Mouse (Mus musculus) kidney, adult 18-20 months (tissue): ENCODE results near the gene Ap1m2.
"Not testable (repeated sequence)": the region's sequence is repeated elsewhere in the genome, so short reads cannot be mapped to it uniquely, and the experiment has no call there.

ENCODE experiments used
- DNase-seq: peaks from one replicate; pipeline ENCODE4 v3.0.0; 2021

Gene Ap1m2

GRCm38 (mm10) chr9:21288404-21289336 is 23.5 kb downstream of the Ap1m2 start:
- DNase-seq = no peak

GRCm38 (mm10) chr9:21287571-21288402 is 24.4 kb downstream of the Ap1m2 start, which contains the start of gene Kri1:
TSS of gene Kri1 (minus strand) at chr9:21287969.
- DNase-seq = peak; percentile 99

GRCm38 (mm10) chr9:21286753-21287152 is 25.4 kb downstream of the Ap1m2 start:
- DNase-seq = no peak

- DNase-seq = no peak
Observed at GRCm38 (mm10) chr9:21283994-21284393, 28.1 kb downstream of the Ap1m2 start.

- no peak for DNase-seq
Observed at GRCm38 (mm10) chr9:21283591-21283990, 28.5 kb downstream of the Ap1m2 start.

GRCm38 (mm10) chr9:21277776-21278175 is 34.4 kb downstream of the Ap1m2 start:
- DNase-seq = no peak

- DNase-seq = no peak
Observed at GRCm38 (mm10) chr9:21276307-21276706, 35.8 kb downstream of the Ap1m2 start.

GRCm38 (mm10) chr9:21275727-21276126 is 36.4 kb downstream of the Ap1m2 start:
- DNase-seq = no peak

- DNase-seq = no peak
Observed at GRCm38 (mm10) chr9:21275013-21275710, 37.0 kb downstream of the Ap1m2 start.

GRCm38 (mm10) chr9:21274336-21274735 is 37.8 kb downstream of the Ap1m2 start:
- DNase-seq = no peak

GRCm38 (mm10) chr9:21273520-21274228 is 38.5 kb downstream of the Ap1m2 start:
- no peak for DNase-seq

GRCm38 (mm10) chr9:21273094-21273493 is 39.0 kb downstream of the Ap1m2 start:
- no peak for DNase-seq

GRCm38 (mm10) chr9:21272391-21272790 is 39.7 kb downstream of the Ap1m2 start:
- no peak for DNase-seq

- DNase-seq = not testable (repeated sequence)
Observed at GRCm38 (mm10) chr9:21269590-21269989, 42.5 kb downstream of the Ap1m2 start.

GRCm38 (mm10) chr9:21268305-21268704 is 43.8 kb downstream of the Ap1m2 start:
- no peak for DNase-seq

GRCm38 (mm10) chr9:21266889-21267288 is 45.2 kb downstream of the Ap1m2 start:
- no peak for DNase-seq

- DNase-seq = peak; percentile 72
Observed at GRCm38 (mm10) chr9:21265611-21266010, 46.5 kb downstream of the Ap1m2 start.

- peak; percentile 97 for DNase-seq
Observed at GRCm38 (mm10) chr9:21265000-21265561, 47.1 kb downstream of the Ap1m2 start, which contains the start of gene Atg4d. TSS of gene Atg4d (plus strand) at chr9:21265293.

- no peak for DNase-seq
Observed at GRCm38 (mm10) chr9:21264272-21264999, 47.7 kb downstream of the Ap1m2 start.

- no peak for DNase-seq
Observed at GRCm38 (mm10) chr9:21261831-21262230, 50.3 kb downstream of the Ap1m2 start.

- DNase-seq = no peak
Observed at GRCm38 (mm10) chr9:21260491-21261040, 51.6 kb downstream of the Ap1m2 start.
